Mouse (Mus musculus) CH12.LX (cell line): Measurements from ENCODE around the gene Mrpl38. TPM values are rescaled to one million over a fixed set of nuclear protein-coding genes. Genes with fewer than 3 reads are reported as not detected.

Experiments
- DNase-seq: peaks from one replicate; pipeline ENCODE4 v3.0.0-alpha.2; 2013; ENCODE audit errors: extremely low read depth
- H3K27ac ChIP-seq: 2 replicates; pipeline ENCODE4 v1.5.1; 2012; ENCODE audit warnings: low read depth, mild to moderate bottlenecking, control low read depth, moderate library complexity; ENCODE audit not compliant: insufficient read depth
- H3K27me3 ChIP-seq: replicated peaks from 2 replicates; pipeline ENCODE3; 2012; ENCODE audit warnings: inconsistent platforms
- H3K36me3 ChIP-seq, 2 experiments: replicated peaks in 1 of 2; 2 replicates each; pipeline versions ENCODE3 to v1.6.1; 2012; ENCODE audit warnings: inconsistent platforms in 1 of 2, low read length in 1 of 2, mild to moderate bottlenecking in 1 of 2, mixed read lengths in 1 of 2, moderate library complexity in 1 of 2; ENCODE audit not compliant: control insufficient read depth in 1 of 2, insufficient read depth in 1 of 2
- H3K4me1 ChIP-seq, 2 experiments: 2 replicates each; pipeline ENCODE4 v1.6.1; 2012; ENCODE audit warnings: inconsistent platforms in 1 of 2, moderate library complexity in 1 of 2; ENCODE audit not compliant: insufficient read depth in 2 of 2, control insufficient read depth in 1 of 2
- H3K4me2 ChIP-seq: 2 replicates; pipeline ENCODE4 v1.6.1; 2012; ENCODE audit warnings: low read depth, mild to moderate bottlenecking, control low read depth; ENCODE audit not compliant: poor library complexity, insufficient read depth, severe bottlenecking
- H3K4me3 ChIP-seq, 3 experiments: fragments of 150-350 bp in 1 of 3; sonication (generic) in 1 of 3; replicated peaks in 1 of 3; 2 replicates each; pipeline versions ENCODE3 to v1.5.1; 2011 to 2012; ENCODE audit warnings: low read depth in 2 of 3, low read length in 2 of 3, mild to moderate bottlenecking in 2 of 3, moderate library complexity in 2 of 3, control low read depth in 1 of 3, improper control_type of control experiment in 1 of 3, inconsistent platforms in 1 of 3, mixed read lengths in 1 of 3; ENCODE audit not compliant: poor library complexity in 1 of 3
- H3K79me2 ChIP-seq: replicated peaks from 2 replicates; pipeline ENCODE4 v1.6.1; 2012; ENCODE audit warnings: mild to moderate bottlenecking, moderate library complexity; ENCODE audit not compliant: control insufficient read depth, poor library complexity, insufficient read depth, severe bottlenecking; ENCODE audit errors: extremely low read depth
- H3K9ac ChIP-seq: 2 replicates; pipeline ENCODE4 v1.6.1; 2012; ENCODE audit warnings: low read depth, mild to moderate bottlenecking, control low read depth, moderate library complexity; ENCODE audit not compliant: insufficient read depth
- H3K9me3 ChIP-seq: replicated peaks from 2 replicates; pipeline ENCODE3; 2012; ENCODE audit warnings: low read length, inconsistent platforms, mixed read lengths
- BHLHE40 ChIP-seq: IDR thresholded peaks from 2 replicates; pipeline ENCODE4 v1.6.1; 2011; ENCODE audit warnings: mild to moderate bottlenecking, low read depth, low read length, improper control_type of control experiment
- CHD1 ChIP-seq: IDR thresholded peaks from 2 replicates; pipeline ENCODE4 v1.6.1; 2012; ENCODE audit warnings: low read depth, low read length, improper control_type of control experiment, inconsistent platforms
- CHD2 ChIP-seq: IDR thresholded peaks from 2 replicates; pipeline ENCODE4 v1.6.1; 2011; ENCODE audit warnings: low read length, improper control_type of control experiment
- CTCF ChIP-seq, 2 experiments: IDR thresholded peaks in 1 of 2; conservative IDR thresholded peaks in 1 of 2; 2 replicates each; pipeline ENCODE4 v1.5.1; 2011 to 2012; ENCODE audit warnings: low read depth in 2 of 2, low read length in 2 of 2, improper control_type of control experiment in 1 of 2, inconsistent platforms in 1 of 2, mild to moderate bottlenecking in 1 of 2, moderate library complexity in 1 of 2
- E2F4 ChIP-seq: IDR thresholded peaks from 2 replicates; pipeline ENCODE4 v1.6.1; 2011; ENCODE audit warnings: low read depth, low read length, improper control_type of control experiment; ENCODE audit not compliant: insufficient replicate concordance
- ELF1 ChIP-seq: IDR thresholded peaks from 2 replicates; pipeline ENCODE4 v1.6.1; 2014; ENCODE audit warnings: low read depth, mild to moderate bottlenecking, inconsistent platforms, low read length, improper control_type of control experiment
- EP300 ChIP-seq: IDR thresholded peaks from 2 replicates; pipeline ENCODE4 v1.6.1; 2011; ENCODE audit warnings: low read length, improper control_type of control experiment
- ETS1 ChIP-seq: conservative IDR thresholded peaks from 2 replicates; pipeline ENCODE4 v1.6.1; 2012; ENCODE audit warnings: low read depth, mild to moderate bottlenecking, inconsistent platforms, low read length, improper control_type of control experiment, moderate library complexity
- GABPA ChIP-seq: IDR thresholded peaks from 2 replicates; pipeline ENCODE4 v1.6.1; 2012; ENCODE audit warnings: low read depth, low read length, improper control_type of control experiment, inconsistent platforms; ENCODE audit not compliant: insufficient replicate concordance
- HCFC1 ChIP-seq: IDR thresholded peaks from 2 replicates; pipeline ENCODE4 v1.6.1; 2012; ENCODE audit warnings: low read depth, mild to moderate bottlenecking, inconsistent platforms, low read length, improper control_type of control experiment
- IRF4 ChIP-seq: IDR thresholded peaks from 2 replicates; pipeline ENCODE4 v1.6.1; 2014; ENCODE audit warnings: low read depth, mild to moderate bottlenecking, inconsistent platforms, low read length, improper control_type of control experiment
- JUN ChIP-seq: IDR thresholded peaks from 2 replicates; pipeline ENCODE4 v1.6.1; 2011; ENCODE audit warnings: low read depth, mild to moderate bottlenecking, low read length, improper control_type of control experiment, moderate library complexity; ENCODE audit not compliant: insufficient read depth
- JUND ChIP-seq: conservative IDR thresholded peaks from 2 replicates; pipeline ENCODE4 v1.6.1; 2011; ENCODE audit warnings: low read depth, low read length, improper control_type of control experiment
- KAT2A ChIP-seq: IDR thresholded peaks from 2 replicates; pipeline ENCODE4 v1.6.1; 2012; ENCODE audit warnings: low read length, improper control_type of control experiment, inconsistent platforms; ENCODE audit not compliant: insufficient replicate concordance
- MAFK ChIP-seq: IDR thresholded peaks from 2 replicates; pipeline ENCODE4 v1.6.1; 2011; ENCODE audit warnings: low read length, improper control_type of control experiment; ENCODE audit not compliant: insufficient replicate concordance
- MAX ChIP-seq: IDR thresholded peaks from 2 replicates; pipeline ENCODE4 v1.6.1; 2011; ENCODE audit warnings: low read length, improper control_type of control experiment
- MAZ ChIP-seq: IDR thresholded peaks from 2 replicates; pipeline ENCODE4 v1.6.1; 2012; ENCODE audit warnings: low read depth, mild to moderate bottlenecking, inconsistent platforms, low read length, improper control_type of control experiment, moderate library complexity
- MEF2A ChIP-seq: IDR thresholded peaks from 2 replicates; pipeline ENCODE4 v1.6.1; 2014; ENCODE audit warnings: low read depth, mild to moderate bottlenecking, inconsistent platforms, low read length, improper control_type of control experiment, borderline replicate concordance
- MXI1 ChIP-seq: IDR thresholded peaks from 2 replicates; pipeline ENCODE4 v1.6.1; 2011; ENCODE audit warnings: mild to moderate bottlenecking, low read depth, low read length, improper control_type of control experiment
- MYC ChIP-seq: IDR thresholded peaks from 2 replicates; pipeline ENCODE4 v1.6.1; 2011; ENCODE audit warnings: low read depth, mild to moderate bottlenecking, improper control_type of control experiment, low read length
- NELFE ChIP-seq: IDR thresholded peaks from 2 replicates; pipeline ENCODE4 v1.6.1; 2011; ENCODE audit warnings: low read depth, low read length, improper control_type of control experiment
- NRF1 ChIP-seq: IDR thresholded peaks from 2 replicates; pipeline ENCODE4 v1.6.1; 2014; ENCODE audit warnings: low read depth, mild to moderate bottlenecking, inconsistent platforms, low read length, improper control_type of control experiment, moderate library complexity
- PAX5 ChIP-seq: IDR thresholded peaks from 2 replicates; pipeline ENCODE4 v1.6.1; 2012; ENCODE audit warnings: low read length, inconsistent platforms, mixed read lengths
- POLR2A ChIP-seq: IDR thresholded peaks from 2 replicates; pipeline ENCODE4 v1.6.1; 2011; ENCODE audit warnings: low read depth, mild to moderate bottlenecking, improper control_type of control experiment, low read length
- POLR2AphosphoS2 ChIP-seq: IDR thresholded peaks from 2 replicates; pipeline ENCODE4 v1.6.1; 2011; ENCODE audit warnings: low read depth, low read length, improper control_type of control experiment
- RAD21 ChIP-seq: IDR thresholded peaks from 2 replicates; pipeline ENCODE4 v1.6.1; 2011; ENCODE audit warnings: low read depth, mild to moderate bottlenecking, low read length, improper control_type of control experiment, moderate library complexity
- RCOR1 ChIP-seq: conservative IDR thresholded peaks from 2 replicates; pipeline ENCODE4 v1.6.1; 2012; ENCODE audit warnings: low read depth, mild to moderate bottlenecking, inconsistent platforms, low read length, improper control_type of control experiment
- SIN3A ChIP-seq: IDR thresholded peaks from 2 replicates; pipeline ENCODE4 v1.6.1; 2012; ENCODE audit warnings: low read length, improper control_type of control experiment, inconsistent platforms
- SMC3 ChIP-seq: IDR thresholded peaks from 2 replicates; pipeline ENCODE4 v1.6.1; 2011; ENCODE audit warnings: low read depth, low read length, improper control_type of control experiment
- TBP ChIP-seq: conservative IDR thresholded peaks from 2 replicates; pipeline ENCODE4 v1.6.1; 2011; ENCODE audit warnings: low read depth, low read length, improper control_type of control experiment
- TCF12 ChIP-seq: IDR thresholded peaks from 2 replicates; pipeline ENCODE4 v1.6.1; 2014; ENCODE audit warnings: low read depth, mild to moderate bottlenecking, inconsistent platforms, low read length, improper control_type of control experiment
- UBTF ChIP-seq: IDR thresholded peaks from 2 replicates; pipeline ENCODE4 v1.6.1; 2012; ENCODE audit warnings: low read depth, mild to moderate bottlenecking, inconsistent platforms, low read length, improper control_type of control experiment, moderate library complexity
- USF1 ChIP-seq: IDR thresholded peaks from 2 replicates; pipeline ENCODE4 v1.6.1; 2014; ENCODE audit warnings: low read depth, mild to moderate bottlenecking, inconsistent platforms, low read length, improper control_type of control experiment
- USF2 ChIP-seq: conservative IDR thresholded peaks from 2 replicates; pipeline ENCODE4 v1.6.1; 2011; ENCODE audit warnings: low read depth, low read length, improper control_type of control experiment
- ZC3H11A ChIP-seq: IDR thresholded peaks from 2 replicates; pipeline ENCODE4 v1.6.1; 2012; ENCODE audit warnings: low read depth, mild to moderate bottlenecking, inconsistent platforms, low read length, improper control_type of control experiment
- ZKSCAN1 ChIP-seq: IDR thresholded peaks from 2 replicates; pipeline ENCODE4 v1.6.1; 2012; ENCODE audit warnings: low read depth, inconsistent platforms, low read length, improper control_type of control experiment, borderline replicate concordance
- ZMIZ1 ChIP-seq: IDR thresholded peaks from 2 replicates; pipeline ENCODE4 v1.6.1; 2012; ENCODE audit warnings: low read depth, mild to moderate bottlenecking, inconsistent platforms, low read length, improper control_type of control experiment
- ZNF384 ChIP-seq: IDR thresholded peaks from 2 replicates; pipeline ENCODE4 v1.6.1; 2012; ENCODE audit warnings: low read depth, low read length, improper control_type of control experiment, inconsistent platforms
- dilution Hi-C: fragments of 300-500 bp; cut with MboI; formaldehyde crosslinking; loops from 2 replicates; pipeline ENCODE4 v1.14.3; 2020; ENCODE audit warnings: low sequenced_read_pairs; ENCODE audit not compliant: extremely low pct_unique_long_range_greater_than_20kb, extremely low pct_ligation_motif_present
- in situ Hi-C: fragments of 300-500 bp; cut with MboI; formaldehyde crosslinking; loops from 3 replicates; pipeline ENCODE4 v1.14.3; 2019; ENCODE audit warnings: low sequenced_read_pairs, low pct_ligation_motif_present, low pct_unique_long_range_greater_than_20kb, mixed read lengths
- polyA plus RNA-seq: library from polyadenylated mRNA; unstranded; fragments of >175 nt; gene quantifications from 2 replicates; pipeline ENCODE4 v1.2.1, GENCODE M21; 2012; ENCODE audit warnings: low read depth; ENCODE audit not compliant: insufficient read length
- total RNA-seq, 2 experiments: library from RNA; depleted of rRNA; stranded (reverse); fragments of 300-350 nt in 1 of 2; fragments of >200 nt in 1 of 2; gene quantifications; 2 replicates each; pipeline ENCODE4 v1.2.3; 2012 to 2014

The Mrpl38 gene
- total RNA-seq (2012; rRNA removed) (157 and 159 TPM in 2 replicates), total RNA-seq (2014; rRNA removed) (95.6 and 109 TPM in 2 replicates), polyA plus RNA-seq (171 and 188 TPM in 2 replicates)

- H3K27ac ChIP-seq = peak within 1 kb of the TSS; percentile 47
- peaks cover 24% of the 10 kb centered on the region for H3K79me2 ChIP-seq
- peak within 1 kb of the TSS; percentile 81 for H3K4me2 ChIP-seq
- H3K36me3 ChIP-seq = peaks cover 41 to 65% of the 10 kb centered on the region in 2 experiments
- H3K9me3 ChIP-seq = no peaks in the 10 kb centered on the region
- no peaks in the 10 kb centered on the region for H3K27me3 ChIP-seq
- peaks cover 21 to 56% of the 10 kb centered on the region in 2 experiments for H3K4me1 ChIP-seq
- dilution Hi-C loops (no loop called here), in situ Hi-C loops (no loop called here)
- TF ChIP-seq RAD21 (peak; percentile 67), MAZ (0 out of 2 replicates have a peak, but pooled peaks have one; percentile 13), NELFE (peak; percentile 87), NRF1 (peak; percentile 66), ZNF384 (no peak), USF1 (no peak), UBTF (no peak; the same call in 1 of the 2 replicates), MXI1 (peak; percentile 99), POLR2AphosphoS2 (peak; percentile 54; the same call in 1 of the 2 replicates), GABPA (no peak), IRF4 (peak; percentile 58; the same call in 1 of the 2 replicates), MAX (peak; percentile 87), BHLHE40 (0 out of 2 replicates have a peak, but pooled peaks have one; percentile 5), HCFC1 (peak; percentile 81), SIN3A (peak; percentile 96), JUND (peak; percentile 38; the same call in 1 of the 2 replicates), POLR2A (peak; percentile 97), TCF12 (peak; percentile 93), PAX5 (no peak), ZC3H11A (no peak), USF2 (no peak), ETS1 (no peak), ELF1 (peak; percentile 90), CHD1 (0 out of 2 replicates have a peak, but pooled peaks have one; percentile 9), TBP (peak; percentile 77; the same call in 1 of the 2 replicates), MAFK (no peak), CTCF (conservative IDR thresholded peaks at IDR 0.05 in 1 of 2, IDR thresholded peaks at IDR 0.05 in 1 of 2; ENCODE audit: low read depth in 2 of 2, low read length in 2 of 2) (peak; percentile 84 to 96), ZKSCAN1 (no peak), E2F4 (peak; percentile 85; the same call in 1 of the 2 replicates), MYC (peak; percentile 15; the same call in 1 of the 2 replicates), EP300 (no peak), JUN (no peak), SMC3 (peak; percentile 86), RCOR1 (no peak), MEF2A (peak; percentile 72; the same call in 1 of the 2 replicates), CHD2 (no peak), ZMIZ1 (peak; percentile 85), KAT2A (peak; percentile 47; the same call in 1 of the 2 replicates)
- DNase-seq = peak; percentile 99
- H3K9ac ChIP-seq = peak within 1 kb of the TSS; percentile 92
- peak within 1 kb of the TSS; percentile 83 to 95 (median 83) for H3K4me3 ChIP-seq
These were observed at the start of gene Mrpl38 for GRCm38 (mm10) chr11:116138468-116139138. Mrpl38 (minus strand) TSS chr11:116138868.
